Mouse (Mus musculus) hindlimb bud, embryonic 11.5 days (tissue): ENCODE data around the gene Gpr12.
"Not testable (repeated sequence)": the region's sequence is repeated elsewhere in the genome, so short reads cannot be mapped to it uniquely, and the experiment has no call there.

Experiments used
- DNase-seq: peaks from one replicate; pipeline ENCODE4 v3.0.0-alpha.2; 2012; ENCODE audit warnings: low read depth, low spot score; ENCODE audit errors: extremely low spot score

The Gpr12 gene

DNA sequence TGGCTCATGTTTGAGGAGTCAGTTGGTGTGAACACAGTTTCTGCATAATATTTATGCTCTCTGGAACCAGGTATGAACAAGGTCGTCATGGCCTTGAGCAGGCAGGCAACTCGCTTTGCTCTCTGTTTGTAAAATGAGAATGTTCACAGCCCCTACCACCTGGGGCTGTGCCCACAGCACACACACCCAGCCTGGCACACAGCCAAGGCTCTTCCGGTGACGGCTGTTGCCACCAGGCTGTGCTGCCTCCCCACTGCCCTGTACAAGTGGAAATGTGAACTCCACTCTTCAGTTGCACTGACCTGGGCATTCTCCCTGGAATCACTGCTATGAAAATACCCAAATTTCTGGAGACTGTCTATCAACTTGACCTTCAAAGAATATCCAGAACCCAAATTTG, 5.9 kb upstream of the Gpr12 start:
- no peak for DNase-seq

DNA sequence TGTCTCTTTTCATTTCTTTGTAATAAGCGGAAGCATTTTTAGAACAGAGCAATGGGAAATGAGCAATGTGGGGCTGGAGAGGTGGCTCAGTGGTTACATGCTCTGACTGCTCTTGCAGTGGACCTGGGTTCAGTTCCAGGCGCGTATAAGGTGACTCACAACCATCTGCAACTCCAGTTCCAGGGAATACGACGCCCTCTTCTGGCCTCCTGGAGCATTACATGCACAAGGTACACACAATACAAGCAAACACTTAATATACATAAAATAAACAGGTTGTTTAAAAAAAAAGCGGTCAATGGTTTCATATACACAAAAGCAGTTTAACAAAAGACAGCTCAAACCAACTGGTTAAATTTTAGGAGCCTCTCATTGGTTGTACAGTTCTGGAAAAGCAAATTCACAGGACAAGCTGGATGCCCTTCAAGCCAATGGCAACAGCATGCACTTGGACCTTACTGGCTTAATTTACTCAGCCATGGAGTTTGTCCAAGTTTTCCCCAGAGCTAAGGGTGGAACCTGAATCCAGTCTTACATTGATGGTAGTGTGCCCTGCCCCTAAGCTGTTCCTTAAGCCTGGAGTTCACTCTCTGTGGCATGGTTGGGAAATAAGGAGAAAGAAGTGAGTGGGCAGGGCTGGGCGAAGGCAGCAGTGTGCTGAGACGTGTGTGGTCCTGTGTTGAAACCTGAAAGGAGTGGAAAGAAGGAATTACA, 1.5 kb upstream of the Gpr12 start:
- no peak for DNase-seq

DNA sequence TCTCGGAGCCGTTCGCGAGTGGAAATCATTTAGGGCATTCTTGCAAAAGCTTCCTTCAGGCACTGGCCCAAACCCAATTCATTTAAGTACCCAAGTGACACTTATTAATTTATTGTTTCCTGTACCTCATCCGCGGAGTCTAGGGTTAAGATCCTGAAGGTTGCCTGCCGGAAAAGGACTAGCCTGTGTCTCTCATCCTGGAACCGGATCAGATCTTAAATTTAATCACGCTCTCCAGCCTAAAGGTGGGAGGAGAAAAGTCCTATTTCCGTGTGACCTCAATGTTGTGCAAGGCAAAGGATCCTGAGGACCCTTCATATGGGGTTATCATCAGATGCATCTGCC, 240 bp upstream of the Gpr12 start:
- no peak for DNase-seq

GRCm38 (mm10) chr5:146584156-146584477, 922 bp downstream of the Gpr12 start:
- no peak for DNase-seq

DNA sequence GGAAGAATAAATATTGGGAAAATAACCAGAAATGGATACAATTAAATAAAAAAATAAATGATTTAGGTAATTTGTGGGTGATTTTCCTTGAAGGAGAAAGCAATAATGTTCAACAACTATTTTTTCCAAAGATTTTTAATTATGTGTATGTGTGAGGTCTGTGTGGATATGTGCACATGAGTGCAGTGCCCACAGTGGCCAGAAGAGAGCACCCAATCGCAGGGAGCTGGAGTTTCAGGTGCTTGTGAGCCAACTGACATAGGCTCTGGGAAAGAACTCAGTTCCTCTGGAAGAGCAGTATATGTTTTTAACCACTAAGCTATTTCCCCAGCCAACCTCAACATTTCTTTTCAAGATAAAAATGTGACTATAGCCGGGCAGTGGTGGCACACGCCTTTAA, 8.4 kb downstream of the Gpr12 start:
- DNase-seq = no peak

GRCm38 (mm10) chr5:146572735-146573042, 12.3 kb downstream of the Gpr12 start:
- not testable (repeated sequence) for DNase-seq

DNA sequence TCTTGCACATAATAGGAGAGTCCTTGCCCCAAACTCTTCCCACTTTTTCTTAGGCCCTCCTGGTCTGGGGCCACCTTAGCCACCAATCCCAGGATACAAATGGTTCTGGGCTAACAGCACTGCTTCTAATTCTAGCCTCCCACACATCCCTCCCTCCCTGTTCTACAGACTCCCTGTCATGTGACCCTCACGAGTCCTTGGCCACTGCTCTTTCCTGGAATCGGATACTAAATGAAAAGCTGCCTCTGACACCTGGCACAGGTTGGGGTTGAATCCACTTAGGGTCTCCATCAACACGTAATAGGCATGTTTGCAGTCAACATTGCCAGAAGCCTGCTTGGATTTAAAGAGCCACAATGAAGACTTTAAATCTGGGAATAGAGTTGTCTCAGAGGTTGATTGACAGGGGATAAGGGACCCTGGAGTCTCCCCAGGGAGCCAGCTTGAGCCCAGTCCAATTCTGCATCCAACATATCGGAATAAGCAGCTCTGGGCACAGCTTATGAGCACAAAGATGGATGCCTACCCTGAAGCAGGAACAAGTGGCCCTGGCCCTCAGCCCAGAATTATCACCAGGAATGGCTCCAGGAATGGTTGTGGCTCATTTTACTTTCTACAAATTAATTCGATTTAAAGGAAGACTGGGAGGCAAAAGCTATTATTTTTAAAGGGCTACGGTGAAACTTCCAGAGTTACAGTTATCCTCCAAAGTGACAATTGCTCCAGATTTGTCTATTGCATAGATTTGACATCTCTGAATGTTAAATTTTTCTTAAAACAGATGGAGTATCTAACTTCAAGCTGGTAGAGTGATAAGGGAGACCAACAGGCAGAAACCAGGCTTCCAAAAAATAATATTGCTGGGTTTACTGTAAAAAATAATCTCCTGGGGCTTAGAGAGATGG, 13.0 kb downstream of the Gpr12 start:
- DNase-seq = not testable (repeated sequence)

- DNase-seq = not testable (repeated sequence)
Measured at GRCm38 (mm10) chr5:146570179-146570578, 14.9 kb downstream of the Gpr12 start.

GRCm38 (mm10) chr5:146567054-146567453, 18.0 kb downstream of the Gpr12 start:
- DNase-seq = no peak

GRCm38 (mm10) chr5:146564259-146564658, 20.8 kb downstream of the Gpr12 start:
- no peak for DNase-seq

DNA sequence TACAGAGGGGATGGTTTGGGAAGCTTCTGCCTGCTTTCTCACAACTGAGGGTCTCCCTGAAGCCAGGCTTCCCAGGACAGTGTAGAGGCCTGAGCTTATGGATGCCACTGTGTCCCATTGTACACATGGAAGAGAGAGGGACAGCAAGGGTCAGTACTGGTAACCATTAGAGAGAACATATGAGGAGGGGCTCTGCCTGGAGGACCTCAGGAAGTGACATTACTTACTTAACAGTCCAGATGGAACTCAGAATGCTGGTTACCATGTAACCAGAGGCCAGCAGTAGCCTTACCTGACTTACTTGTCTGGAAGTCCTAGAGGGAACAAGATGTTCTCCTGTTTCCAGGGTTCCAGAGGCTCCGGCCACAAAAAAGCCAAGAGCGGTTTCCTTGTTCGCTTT, 29.2 kb downstream of the Gpr12 start, which contains the start of gene Gm3415:
Gm3415 (plus strand) TSS at position 301 of the 400 bp plus-strand sequence.
- DNase-seq = not testable (repeated sequence)

DNA sequence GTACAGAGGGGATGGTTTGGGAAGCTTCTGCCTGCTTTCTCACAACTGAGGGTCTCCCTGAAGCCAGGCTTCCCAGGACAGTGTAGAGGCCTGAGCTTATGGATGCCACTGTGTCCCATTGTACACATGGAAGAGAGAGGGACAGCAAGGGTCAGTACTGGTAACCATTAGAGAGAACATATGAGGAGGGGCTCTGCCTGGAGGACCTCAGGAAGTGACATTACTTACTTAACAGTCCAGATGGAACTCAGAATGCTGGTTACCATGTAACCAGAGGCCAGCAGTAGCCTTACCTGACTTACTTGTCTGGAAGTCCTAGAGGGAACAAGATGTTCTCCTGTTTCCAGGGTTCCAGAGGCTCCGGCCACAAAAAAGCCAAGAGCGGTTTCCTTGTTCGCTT, 47.7 kb downstream of the Gpr12 start, which contains the start of gene Gm3409:
Gm3409 (plus strand) TSS at position 301 of the 400 bp plus-strand sequence.
- DNase-seq = not testable (repeated sequence)
